Mouse (Mus musculus) neural tube, embryonic 14.5 days (tissue): ENCODE results near the gene Ctnna2. TPM values are rescaled to one million over a fixed set of nuclear protein-coding genes. Genes with fewer than 3 reads are reported as not detected.

ENCODE experiments used
- ATAC-seq: fragments of 200-750 bp; cut with Nextera tagmentation; 2 replicates; pipeline ENCODE4 v1.8.0; 2017; ENCODE audit warnings: low read depth, mild to moderate bottlenecking, moderate TSS enrichment, moderate library complexity
- H3K27ac ChIP-seq: fragments of 300-500 bp; sonication (generic); 2 replicates; pipeline ENCODE4 v1.5.1; 2014; ENCODE audit warnings: low read depth, mild to moderate bottlenecking, control low read depth, low read length, moderate library complexity, mixed read lengths
- H3K27me3 ChIP-seq: fragments of 300-500 bp; sonication (generic); 2 replicates; pipeline ENCODE4 v1.6.1; 2014; ENCODE audit warnings: low read length; ENCODE audit not compliant: control insufficient read depth, insufficient read depth
- H3K36me3 ChIP-seq: fragments of 300-500 bp; sonication (generic); 2 replicates; pipeline ENCODE4 v1.6.1; 2014; ENCODE audit warnings: low read length, mixed read lengths; ENCODE audit not compliant: control insufficient read depth, insufficient read depth
- H3K4me1 ChIP-seq: fragments of 300-500 bp; sonication (generic); 2 replicates; pipeline ENCODE4 v1.6.1; 2014; ENCODE audit warnings: low read length; ENCODE audit not compliant: control insufficient read depth, insufficient read depth
- H3K4me2 ChIP-seq: fragments of 300-500 bp; sonication (generic); 2 replicates; pipeline ENCODE4 v1.6.1; 2014; ENCODE audit warnings: mild to moderate bottlenecking, low read depth, low read length, control low read depth
- H3K4me3 ChIP-seq: fragments of 300-500 bp; sonication (generic); 2 replicates; pipeline ENCODE4 v1.5.1; 2014; ENCODE audit warnings: low read depth, low read length, control low read depth, mixed read lengths
- H3K9ac ChIP-seq: fragments of 300-500 bp; sonication (generic); replicated peaks from 2 replicates; pipeline ENCODE4 v1.6.1; 2014; ENCODE audit warnings: low read depth, mild to moderate bottlenecking, control low read depth, low read length, mixed read lengths
- H3K9me3 ChIP-seq: fragments of 300-500 bp; sonication (generic); 2 replicates; pipeline ENCODE4 v1.6.1; 2016; ENCODE audit warnings: low read length; ENCODE audit not compliant: control insufficient read depth
- WGBS: fragments of 180-500 bp; shearing (Covaris S2); extraction: QIAGEN DNeasy Blood & Tissue Kit; methylation state at CpG from one replicate; pipeline ENCODE4 v1.1.7; 2014; 5-methylcytosine and 5-hydroxymethylcytosine counted together
- polyA plus RNA-seq: library from polyadenylated mRNA; unstranded; fragments of >200 nt; fragmentation: Nextera tagmentation; extraction: Ambion mirVana; gene quantifications from 2 replicates; pipeline ENCODE4 v1.2.1, GENCODE M21; 2014

Gene Ctnna2
- polyA plus RNA-seq, 1 experiment from 2014 or later = 108 TPM

GRCm38 (mm10) chr6:77188628-77189027 is 790.9 kb downstream of the Ctnna2 start:
- no peak overlapping the region for H3K4me2 ChIP-seq
- no peaks in the 10 kb centered on the region for H3K36me3 ChIP-seq
- H3K9me3 ChIP-seq = no peaks in the 10 kb centered on the region
- no peak for ATAC-seq
- H3K27me3 ChIP-seq = no peaks in the 10 kb centered on the region
- no peak overlapping the region for H3K27ac ChIP-seq
- WGBS = 37% methylated on average over 2 of the region's 2 CpGs
- no peak overlapping the region for H3K9ac ChIP-seq
- no peak overlapping the region for H3K4me3 ChIP-seq
- H3K4me1 ChIP-seq = no peaks in the 10 kb centered on the region

GRCm38 (mm10) chr6:77185751-77186150 is 793.7 kb downstream of the Ctnna2 start:
- no peak overlapping the region for H3K4me2 ChIP-seq
- H3K27me3 ChIP-seq = no peaks in the 10 kb centered on the region
- H3K9me3 ChIP-seq = no peaks in the 10 kb centered on the region
- no peak overlapping the region for H3K9ac ChIP-seq
- 70% methylated on average over 4 of the region's 4 CpGs for WGBS
- H3K27ac ChIP-seq = no peak overlapping the region
- H3K4me3 ChIP-seq = no peak overlapping the region
- H3K36me3 ChIP-seq = no peaks in the 10 kb centered on the region
- no peaks in the 10 kb centered on the region for H3K4me1 ChIP-seq
- ATAC-seq = no peak

- no peaks in the 10 kb centered on the region for H3K9me3 ChIP-seq
- WGBS = 54% methylated on average over 2 of the region's 2 CpGs
- H3K9ac ChIP-seq = no peak overlapping the region
- H3K27ac ChIP-seq = no peak overlapping the region
- no peak overlapping the region for H3K4me3 ChIP-seq
- no peaks in the 10 kb centered on the region for H3K36me3 ChIP-seq
- H3K4me2 ChIP-seq = no peak overlapping the region
- no peaks in the 10 kb centered on the region for H3K27me3 ChIP-seq
- no peaks in the 10 kb centered on the region for H3K4me1 ChIP-seq
- ATAC-seq = no peak
Observed at GRCm38 (mm10) chr6:77184896-77185295, 794.6 kb downstream of the Ctnna2 start.

- 63% methylated on average over 4 of the region's 4 CpGs for WGBS
- no peaks in the 10 kb centered on the region for H3K4me1 ChIP-seq
Observed at GRCm38 (mm10) chr6:77175764-77176163, 803.7 kb downstream of the Ctnna2 start.

GRCm38 (mm10) chr6:77157028-77157427 is 822.5 kb downstream of the Ctnna2 start:
- 61% methylated on average over 5 of the region's 5 CpGs for WGBS
- no peaks in the 10 kb centered on the region for H3K4me1 ChIP-seq
- H3K27me3 ChIP-seq = no peaks in the 10 kb centered on the region
- no peak overlapping the region for H3K4me2 ChIP-seq
- H3K4me3 ChIP-seq = no peak overlapping the region
- no peaks in the 10 kb centered on the region for H3K9me3 ChIP-seq
- no peak overlapping the region for H3K27ac ChIP-seq
- no peaks in the 10 kb centered on the region for H3K36me3 ChIP-seq
- ATAC-seq = no peak
- no peak overlapping the region for H3K9ac ChIP-seq

More at GRCm38 (mm10) chr6:77175764-77176163, 803.7 kb downstream of the Ctnna2 start:
- Histone ChIP-seq H3K9ac (no peak overlapping the region), H3K4me2 (no peak overlapping the region), H3K4me3 (no peak overlapping the region), H3K36me3 (no peaks in the 10 kb centered on the region), H3K9me3 (no peaks in the 10 kb centered on the region), H3K27ac (no peak overlapping the region), H3K27me3 (no peaks in the 10 kb centered on the region)
- ATAC-seq = no peak

GRCm38 (mm10) chr6:77139306-77139920 is 840.1 kb downstream of the Ctnna2 start:
- Histone ChIP-seq H3K9me3 (no peaks in the 10 kb centered on the region), H3K27ac (no peak overlapping the region), H3K4me1 (no peaks in the 10 kb centered on the region), H3K4me3 (no peak overlapping the region), H3K4me2 (no peak overlapping the region), H3K27me3 (no peaks in the 10 kb centered on the region), H3K9ac (no peak overlapping the region), H3K36me3 (no peaks in the 10 kb centered on the region)
- 93% methylated on average over 4 of the region's 4 CpGs for WGBS
- no peak for ATAC-seq

GRCm38 (mm10) chr6:77120926-77121325 is 858.6 kb downstream of the Ctnna2 start:
- H3K27me3 ChIP-seq = no peaks in the 10 kb centered on the region
- no peak overlapping the region for H3K4me3 ChIP-seq
- no peak overlapping the region for H3K9ac ChIP-seq
- H3K27ac ChIP-seq = no peak overlapping the region
- H3K4me2 ChIP-seq = no peak overlapping the region
- H3K9me3 ChIP-seq = no peaks in the 10 kb centered on the region
- no peaks in the 10 kb centered on the region for H3K4me1 ChIP-seq
- ATAC-seq = no peak
- no peaks in the 10 kb centered on the region for H3K36me3 ChIP-seq
- 83% methylated on average over 2 of the region's 2 CpGs for WGBS

GRCm38 (mm10) chr6:77120510-77120909 is 859.0 kb downstream of the Ctnna2 start:
- whole genome bisulfite sequencing = 33% methylated on average over 5 of the region's 5 CpGs
- Histone ChIP-seq H3K4me3 (no peak overlapping the region), H3K4me2 (no peak overlapping the region), H3K9me3 (no peaks in the 10 kb centered on the region), H3K27me3 (no peaks in the 10 kb centered on the region), H3K36me3 (no peaks in the 10 kb centered on the region), H3K9ac (no peak overlapping the region), H3K4me1 (no peaks in the 10 kb centered on the region), H3K27ac (no peak overlapping the region)
- no peak for ATAC-seq

- no peaks in the 10 kb centered on the region for H3K36me3 ChIP-seq
- ATAC-seq = peak; percentile 38; the same call in 1 of the 2 replicates
- H3K9me3 ChIP-seq = no peaks in the 10 kb centered on the region
- H3K27ac ChIP-seq = no peak overlapping the region
- no peaks in the 10 kb centered on the region for H3K4me1 ChIP-seq
- H3K27me3 ChIP-seq = no peaks in the 10 kb centered on the region
- H3K4me2 ChIP-seq = no peak overlapping the region
- WGBS = 85% methylated on average over 10 of the region's 10 CpGs
- H3K9ac ChIP-seq = no peak overlapping the region
- H3K4me3 ChIP-seq = no peak overlapping the region
Observed at GRCm38 (mm10) chr6:77109095-77109945, 870.2 kb downstream of the Ctnna2 start.
